Mouse (Mus musculus): ENCODE results near the gene Agpat3. TPM values are rescaled to one million over a fixed set of nuclear protein-coding genes. Genes with fewer than 3 reads are reported as not detected.

Agpat3 gene
- polyA plus RNA-seq, 1 experiment from 2014 or later, result 84.9 TPM

- Histone ChIP-seq H3K9ac (no peak overlapping the region), H3K27me3 (no peaks in the 10 kb centered on the region), H3K27ac (no peak overlapping the region), H3K4me3 (replicated peaks) (no peak overlapping the region), H3K36me3 (peaks cover 17% of the 10 kb centered on the region), H3K9me3 (replicated peaks) (no peaks in the 10 kb centered on the region), H3K4me1 (peaks cover 56% of the 10 kb centered on the region), H3K4me2 (no peak overlapping the region)
- 87% methylated on average over 9 of the region's 9 CpGs for WGBS
- ATAC-seq (replicated peaks; ENCODE audit: low FRiP score), result no peak
Measured at GRCm38 (mm10) chr10:78319940-78320339, 32.3 kb downstream of the Agpat3 start.

GRCm38 (mm10) chr10:78317270-78317923 is 34.9 kb downstream of the Agpat3 start:
- WGBS, result 74% methylated on average over 11 of the region's 11 CpGs
- Histone ChIP-seq H3K27ac (no peak overlapping the region), H3K9me3 (replicated peaks) (no peaks in the 10 kb centered on the region), H3K36me3 (peaks cover 10% of the 10 kb centered on the region; the same call in 1 of the 2 replicates), H3K9ac (no peak overlapping the region), H3K4me1 (peaks cover 52% of the 10 kb centered on the region), H3K4me2 (no peak overlapping the region), H3K27me3 (no peaks in the 10 kb centered on the region), H3K4me3 (replicated peaks) (no peak overlapping the region)
- ATAC-seq (replicated peaks; ENCODE audit: low FRiP score), result no peak; the same call in 1 of the 2 replicates

- 76% methylated on average over 15 of the region's 15 CpGs for WGBS
- Histone ChIP-seq H3K4me1 (peaks cover 56% of the 10 kb centered on the region), H3K4me2 (no peak overlapping the region), H3K27me3 (no peaks in the 10 kb centered on the region), H3K36me3 (peaks cover 10% of the 10 kb centered on the region; the same call in 1 of the 2 replicates), H3K27ac (0 out of 2 replicates have a peak overlapping the region, but pooled peaks have one; percentile 1), H3K9me3 (replicated peaks) (no peaks in the 10 kb centered on the region), H3K9ac (no peak overlapping the region), H3K4me3 (replicated peaks) (no peak overlapping the region)
- ATAC-seq (replicated peaks; ENCODE audit: low FRiP score), result no peak
Measured at GRCm38 (mm10) chr10:78316228-78317087, 35.8 kb downstream of the Agpat3 start.

GRCm38 (mm10) chr10:78315145-78315544 is 37.1 kb downstream of the Agpat3 start:
- Histone ChIP-seq H3K36me3 (peaks cover 10% of the 10 kb centered on the region; the same call in 1 of the 2 replicates), H3K4me2 (no peak overlapping the region), H3K4me1 (peaks cover 51% of the 10 kb centered on the region), H3K27me3 (no peaks in the 10 kb centered on the region), H3K27ac (0 out of 2 replicates have a peak overlapping the region, but pooled peaks have one; percentile 3), H3K4me3 (replicated peaks) (no peak overlapping the region), H3K9me3 (replicated peaks) (no peaks in the 10 kb centered on the region), H3K9ac (no peak overlapping the region)
- 48% methylated on average over 1 of the region's 1 CpGs for WGBS
- no peak for ATAC-seq (replicated peaks; ENCODE audit: low FRiP score)

- Histone ChIP-seq H3K4me2 (no peak overlapping the region), H3K4me3 (replicated peaks) (no peak overlapping the region), H3K4me1 (peaks cover 50% of the 10 kb centered on the region), H3K36me3 (peaks cover 12% of the 10 kb centered on the region), H3K27ac (no peak overlapping the region), H3K9me3 (replicated peaks) (no peaks in the 10 kb centered on the region), H3K27me3 (no peaks in the 10 kb centered on the region), H3K9ac (no peak overlapping the region)
- ATAC-seq (replicated peaks; ENCODE audit: low FRiP score), result no peak
- 75% methylated on average over 13 of the region's 13 CpGs for WGBS
Measured at GRCm38 (mm10) chr10:78311886-78312635, 40.2 kb downstream of the Agpat3 start.

- Histone ChIP-seq H3K4me2 (no peak overlapping the region), H3K4me1 (peaks cover 39% of the 10 kb centered on the region), H3K27ac (no peak overlapping the region), H3K4me3 (replicated peaks) (no peak overlapping the region), H3K9ac (no peak overlapping the region), H3K27me3 (no peaks in the 10 kb centered on the region), H3K36me3 (peaks cover 12% of the 10 kb centered on the region), H3K9me3 (replicated peaks) (no peaks in the 10 kb centered on the region)
- 25% methylated on average over 5 of the region's 5 CpGs for WGBS
- no peak for ATAC-seq (replicated peaks; ENCODE audit: low FRiP score)
Measured at GRCm38 (mm10) chr10:78310747-78311267, 41.5 kb downstream of the Agpat3 start.

- WGBS, result 22% methylated on average over 2 of the region's 2 CpGs
- no peaks in the 10 kb centered on the region for H3K27me3 ChIP-seq
- no peak for ATAC-seq (replicated peaks; ENCODE audit: low FRiP score)
Measured at GRCm38 (mm10) chr10:78308617-78309016, 43.7 kb downstream of the Agpat3 start.

GRCm38 (mm10) chr10:78307391-78307790 is 44.9 kb downstream of the Agpat3 start:
- Histone ChIP-seq H3K4me2 (no peak overlapping the region), H3K9ac (no peak overlapping the region)

More at GRCm38 (mm10) chr10:78308617-78309016, 43.7 kb downstream of the Agpat3 start:
- no peak overlapping the region for H3K4me3 ChIP-seq (replicated peaks)
- no peak overlapping the region for H3K4me2 ChIP-seq
- H3K27ac ChIP-seq, result no peak overlapping the region
- peaks cover 28% of the 10 kb centered on the region for H3K4me1 ChIP-seq
- peaks cover 13% of the 10 kb centered on the region for H3K36me3 ChIP-seq
- H3K9me3 ChIP-seq (replicated peaks), result no peaks in the 10 kb centered on the region
- no peak overlapping the region for H3K9ac ChIP-seq

GRCm38 (mm10) chr10:78306027-78306426 is 46.3 kb downstream of the Agpat3 start:
- H3K4me1 ChIP-seq, result peaks cover 11% of the 10 kb centered on the region
- H3K4me3 ChIP-seq (replicated peaks), result no peak overlapping the region
- H3K27me3 ChIP-seq, result no peaks in the 10 kb centered on the region
- peaks cover 19% of the 10 kb centered on the region for H3K36me3 ChIP-seq
- H3K4me2 ChIP-seq, result no peak overlapping the region
- H3K9ac ChIP-seq, result no peak overlapping the region
- ATAC-seq (replicated peaks; ENCODE audit: low FRiP score), result no peak
- 75% methylated on average over 4 of the region's 4 CpGs for WGBS
- no peak overlapping the region for H3K27ac ChIP-seq
- H3K9me3 ChIP-seq (replicated peaks), result no peaks in the 10 kb centered on the region

More at GRCm38 (mm10) chr10:78307391-78307790, 44.9 kb downstream of the Agpat3 start:
- no peaks in the 10 kb centered on the region for H3K27me3 ChIP-seq
- peaks cover 16% of the 10 kb centered on the region; the same call in 1 of the 2 replicates for H3K36me3 ChIP-seq
- H3K4me3 ChIP-seq (replicated peaks), result no peak overlapping the region
- ATAC-seq (replicated peaks; ENCODE audit: low FRiP score), result no peak
- WGBS, result 87% methylated on average over 3 of the region's 3 CpGs
- H3K9me3 ChIP-seq (replicated peaks), result no peaks in the 10 kb centered on the region
- H3K4me1 ChIP-seq, result peaks cover 23% of the 10 kb centered on the region
- no peak overlapping the region for H3K27ac ChIP-seq

- WGBS, result 60% methylated on average over 3 of the region's 3 CpGs
Measured at GRCm38 (mm10) chr10:78304996-78305395, 47.3 kb downstream of the Agpat3 start.

GRCm38 (mm10) chr10:78303675-78304074 is 48.6 kb downstream of the Agpat3 start:
- 66% methylated on average over 7 of the region's 7 CpGs for WGBS
- no peaks in the 10 kb centered on the region for H3K27me3 ChIP-seq
- H3K4me3 ChIP-seq (replicated peaks), result no peak overlapping the region
- H3K9me3 ChIP-seq (replicated peaks), result no peaks in the 10 kb centered on the region
- no peak overlapping the region for H3K27ac ChIP-seq
- H3K36me3 ChIP-seq, result peaks cover 19% of the 10 kb centered on the region
- no peak overlapping the region for H3K9ac ChIP-seq
- no peak for ATAC-seq (replicated peaks; ENCODE audit: low FRiP score)
- H3K4me1 ChIP-seq, result peaks cover 5% of the 10 kb centered on the region
- H3K4me2 ChIP-seq, result no peak overlapping the region

More at GRCm38 (mm10) chr10:78304996-78305395, 47.3 kb downstream of the Agpat3 start:
- Histone ChIP-seq H3K27ac (no peak overlapping the region), H3K4me1 (peaks cover 8% of the 10 kb centered on the region), H3K4me3 (replicated peaks) (no peak overlapping the region), H3K9me3 (replicated peaks) (no peaks in the 10 kb centered on the region), H3K27me3 (no peaks in the 10 kb centered on the region), H3K9ac (no peak overlapping the region), H3K36me3 (peaks cover 19% of the 10 kb centered on the region), H3K4me2 (no peak overlapping the region)
- no peak for ATAC-seq (replicated peaks; ENCODE audit: low FRiP score)
